Mouse (Mus musculus) lung, postnatal 25 days (tissue): Measurements from ENCODE around the gene Ano6.

Experiments
- DNase-seq: peaks from one replicate; pipeline ENCODE4 v3.0.0; 2022; ENCODE audit warnings: low spot score

Ano6 gene

DNA sequence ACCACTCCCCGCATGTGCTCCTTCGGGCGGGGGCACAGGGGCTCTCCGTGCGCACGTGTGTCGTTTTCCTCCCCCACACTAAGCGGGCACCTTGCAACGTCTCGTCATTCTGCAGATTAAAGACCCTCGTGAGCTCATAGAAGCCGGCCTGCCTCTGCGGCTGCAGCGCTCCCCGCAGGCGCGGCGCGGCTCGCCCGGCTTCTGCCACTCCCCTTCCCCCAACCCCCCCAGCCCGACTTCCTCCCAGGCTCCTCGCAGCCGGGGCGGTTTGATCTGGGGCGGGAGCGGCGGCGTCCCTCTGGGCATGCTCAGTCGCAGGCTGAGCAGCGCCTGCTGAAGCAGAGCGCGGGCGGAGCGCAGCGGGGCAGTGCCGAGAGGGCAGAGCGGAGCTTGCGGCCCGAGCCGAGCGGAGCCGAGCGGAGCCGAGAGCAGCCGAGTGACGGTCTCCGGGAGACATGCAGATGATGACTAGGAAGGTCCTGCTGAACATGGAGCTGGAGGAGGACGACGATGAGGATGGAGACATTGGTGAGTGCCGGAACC, at the start of gene Ano6:
Gene Ano6 (plus strand): TSS at position 315 of the 543 bp plus-strand sequence.
- peak; percentile 95 for DNase-seq

DNA sequence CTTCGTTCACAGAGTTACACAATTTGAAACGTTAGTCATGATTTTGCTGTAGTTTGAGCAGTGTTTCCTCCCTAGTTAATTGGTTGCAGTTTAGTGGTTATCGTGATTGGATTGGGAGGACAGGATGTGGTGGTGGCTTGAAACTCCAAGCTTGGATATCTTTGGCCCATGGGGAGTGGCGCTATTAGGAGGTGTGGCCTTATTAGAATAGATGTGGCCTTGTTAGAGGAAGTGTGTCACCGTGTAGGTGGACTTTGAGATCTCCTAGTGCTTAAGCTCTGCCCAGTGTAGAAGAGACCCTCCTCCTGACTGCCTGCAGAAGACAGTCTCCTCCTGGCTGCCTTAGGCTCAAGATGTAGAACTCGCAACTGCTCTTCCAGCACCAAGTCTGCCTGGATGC, 47.7 kb upstream of the Ano6 start:
- DNase-seq: no peak

DNA sequence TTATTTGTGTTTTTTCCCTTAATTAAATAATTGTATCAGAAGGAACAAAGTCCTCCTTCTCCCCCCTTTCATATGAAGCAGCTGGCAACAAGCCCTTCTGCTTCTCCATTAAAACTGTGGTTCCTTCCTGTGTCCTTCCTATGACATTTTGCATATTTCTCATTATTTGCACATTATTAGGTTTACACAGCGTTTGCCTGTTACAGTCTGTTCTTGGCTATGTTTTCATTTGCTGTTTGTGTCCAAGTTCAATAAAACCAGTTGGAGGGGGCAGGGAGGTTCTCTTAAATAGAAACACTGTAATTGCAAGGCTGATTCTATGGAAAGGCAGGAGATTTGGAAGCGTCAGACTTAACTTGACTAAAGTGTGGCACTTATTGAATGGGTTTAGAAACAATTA, 46.8 kb upstream of the Ano6 start:
- DNase-seq: no peak

DNA sequence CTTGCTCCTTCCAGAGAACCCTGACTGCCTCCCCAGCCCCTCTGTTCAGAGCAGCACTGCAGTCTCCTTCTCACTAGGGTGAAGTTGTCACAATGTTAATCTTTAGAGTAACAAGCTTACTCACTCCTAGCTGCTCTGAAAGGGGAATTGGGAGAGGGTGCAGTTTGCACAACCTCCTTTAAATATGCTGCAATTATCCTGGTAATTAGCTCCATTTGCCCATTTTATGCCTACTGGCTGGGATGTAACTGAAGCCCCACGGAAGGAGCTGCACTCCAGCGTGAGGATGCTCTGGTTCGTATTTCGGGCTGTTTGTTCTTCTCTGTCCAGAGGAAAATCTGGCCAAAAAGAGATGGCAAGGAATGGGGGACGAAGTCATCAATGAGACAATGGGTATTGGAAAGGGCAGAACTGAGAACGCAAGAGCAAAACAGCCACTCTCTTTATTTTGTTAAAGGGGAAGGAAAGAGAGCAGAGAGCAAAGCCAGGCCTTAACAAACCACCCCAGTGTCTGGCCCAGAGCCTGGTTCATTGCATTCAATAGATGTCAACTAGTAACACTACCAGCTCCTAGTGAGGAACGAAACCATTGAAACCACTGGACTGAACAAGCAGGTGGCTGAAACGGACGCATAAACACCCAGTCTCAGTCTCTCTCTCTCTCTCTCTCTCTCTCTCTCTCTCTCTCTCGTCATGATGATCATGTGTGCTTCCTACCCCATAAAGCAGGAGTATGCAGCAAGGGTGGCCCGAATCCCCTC, 45.1 kb upstream of the Ano6 start:
- DNase-seq: no peak

DNA sequence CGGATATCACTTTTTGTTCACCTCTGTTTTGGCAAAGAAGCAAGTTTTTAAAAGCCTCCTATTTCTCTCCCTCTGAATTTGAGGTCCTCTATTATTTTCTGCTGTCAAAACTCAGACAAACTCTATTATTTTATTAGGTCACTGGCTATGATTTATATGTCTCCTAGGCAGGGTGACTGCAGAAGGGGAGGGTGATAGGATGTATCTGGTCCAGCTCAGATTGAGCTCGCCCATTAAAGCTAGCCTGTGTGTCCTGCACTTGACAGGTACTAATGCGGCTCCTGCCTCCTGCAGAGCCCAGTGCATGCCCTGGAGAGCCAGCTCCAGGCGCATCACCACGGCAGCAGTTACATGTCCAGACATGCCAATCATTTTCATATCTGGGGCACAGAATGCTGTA, 44.1 kb upstream of the Ano6 start:
- DNase-seq: no peak

DNA sequence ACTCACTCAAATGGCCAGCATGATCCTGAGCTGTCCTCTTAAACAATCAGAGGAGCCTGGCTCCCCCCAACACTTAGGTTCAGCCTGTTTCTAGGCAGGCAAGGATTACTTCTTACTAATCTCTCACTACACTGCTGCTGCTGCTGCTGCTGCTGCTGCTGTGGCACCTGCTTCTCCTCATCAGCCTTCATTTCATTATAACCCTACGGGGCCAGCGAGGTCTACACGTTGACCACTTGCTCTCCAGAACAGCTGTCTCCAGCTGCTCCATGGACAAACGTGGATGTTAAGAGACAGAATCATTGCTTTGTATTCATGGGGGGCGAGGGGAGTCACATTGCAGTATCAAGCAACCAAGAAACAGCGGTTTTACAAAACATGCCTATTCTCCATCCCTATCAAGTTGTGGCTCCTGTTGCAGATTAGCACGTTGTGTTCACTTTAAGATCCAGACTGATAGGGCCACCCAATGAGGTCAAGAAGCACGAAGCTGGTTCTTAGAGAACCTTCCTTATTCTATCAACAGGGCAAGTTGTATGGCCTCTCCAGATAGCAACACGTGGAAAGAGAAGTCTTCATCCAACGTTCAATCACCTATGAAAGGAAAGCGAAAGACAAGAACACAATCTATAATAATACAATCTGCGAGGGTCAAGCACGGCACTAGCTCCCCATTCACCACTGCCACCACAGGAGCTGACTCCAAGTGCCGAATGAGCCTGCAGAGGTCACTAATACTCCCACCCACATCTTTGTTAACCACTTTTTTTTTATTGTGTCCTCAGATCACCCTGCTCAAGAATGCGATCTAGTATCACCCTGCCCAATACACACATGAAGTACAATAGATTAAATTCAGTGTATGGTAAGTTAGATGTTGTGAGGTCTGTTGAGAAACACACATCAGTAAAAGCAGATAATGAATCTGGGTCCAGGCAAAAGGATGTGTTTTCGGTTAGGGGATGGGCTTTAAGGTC, 43.4 kb upstream of the Ano6 start:
- no peak for DNase-seq

DNA sequence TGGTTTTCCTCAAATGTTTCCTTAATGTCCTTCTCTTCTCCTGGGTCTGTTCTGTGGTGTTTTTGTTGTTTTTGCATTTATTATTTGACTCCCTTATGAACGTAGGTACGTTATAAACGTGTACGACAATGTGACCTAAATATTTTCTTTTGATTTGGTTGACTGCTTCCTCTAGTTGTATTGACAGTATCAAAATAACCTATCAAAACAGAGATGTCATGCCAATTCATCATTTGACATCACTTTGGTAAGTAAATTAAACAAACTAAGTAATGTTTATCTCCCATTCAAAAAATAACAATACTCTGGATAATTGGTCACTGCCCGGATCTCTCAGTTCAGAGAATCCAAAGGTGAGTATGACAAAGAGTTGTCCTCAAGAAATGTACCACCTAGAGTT, 41.4 kb upstream of the Ano6 start:
- DNase-seq: no peak

DNA sequence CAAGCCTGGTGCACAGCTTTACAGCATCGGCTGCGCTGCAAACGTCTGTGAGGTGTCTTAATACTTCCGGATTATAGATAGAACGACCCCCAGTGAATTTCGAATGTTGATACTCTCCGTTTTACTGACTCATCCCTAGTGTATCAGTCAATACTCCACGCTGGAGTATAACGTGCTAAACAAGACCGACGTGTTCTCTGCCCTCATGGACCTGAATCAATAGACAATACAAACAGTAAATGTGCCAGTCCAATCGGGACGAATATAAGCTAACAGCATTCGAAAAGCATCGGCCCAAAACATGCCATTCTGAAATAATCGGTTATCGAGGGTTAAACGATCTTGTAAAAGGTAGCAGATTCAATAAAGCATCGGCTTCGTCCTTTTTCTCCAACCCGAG, 40.6 kb upstream of the Ano6 start:
- DNase-seq: no peak

DNA sequence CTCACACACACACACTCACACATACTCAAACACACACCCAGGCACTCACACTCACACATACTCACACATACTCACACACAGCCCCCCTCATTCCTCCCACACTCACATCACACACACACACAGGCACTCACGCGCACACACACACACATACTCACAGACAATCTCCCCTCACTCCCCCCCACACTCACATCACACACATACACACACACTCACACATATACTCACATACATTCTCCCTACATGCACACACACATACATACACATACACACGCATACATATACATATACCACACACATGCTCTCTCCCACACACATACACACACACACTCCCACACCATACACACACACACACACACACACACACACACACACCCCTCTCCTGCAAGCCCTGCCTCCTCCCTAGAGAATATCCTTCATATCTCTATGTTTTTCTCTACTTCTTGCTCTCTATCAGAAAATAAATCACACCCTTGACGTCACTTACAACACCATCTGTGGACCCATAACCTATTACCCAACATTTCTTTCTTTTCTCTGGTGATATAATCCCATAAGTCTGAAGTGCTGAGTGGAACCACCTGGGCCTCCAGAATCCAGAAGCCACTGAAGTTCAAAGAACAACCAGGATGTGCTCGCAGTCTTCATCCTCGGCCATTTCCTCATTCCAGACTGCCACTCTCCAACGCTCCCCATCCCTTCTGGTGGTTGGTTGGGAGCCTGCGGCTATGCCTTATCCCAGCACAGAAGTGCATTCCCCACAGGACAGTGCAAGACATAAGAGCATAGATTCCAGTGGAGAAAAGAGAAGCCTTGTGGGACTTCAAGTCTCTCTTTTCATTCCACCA, 38.6 kb upstream of the Ano6 start:
- no peak for DNase-seq

DNA sequence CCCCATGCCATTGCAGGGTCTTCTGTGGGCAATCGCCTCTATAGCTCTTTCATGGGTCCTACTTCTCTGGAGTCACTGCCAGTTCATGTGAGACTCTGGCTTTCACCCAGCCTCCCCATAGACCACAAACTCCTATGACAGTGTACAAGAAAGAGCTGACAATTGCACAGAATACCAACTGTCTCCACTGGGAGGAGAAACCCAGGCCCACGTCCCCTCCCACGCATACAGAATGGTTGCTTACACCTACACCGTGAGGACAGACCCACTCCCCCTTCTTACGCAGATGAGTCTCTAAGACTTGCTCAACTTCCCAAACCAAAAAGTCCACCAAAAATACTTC, 38.0 kb upstream of the Ano6 start:
- DNase-seq: no peak

DNA sequence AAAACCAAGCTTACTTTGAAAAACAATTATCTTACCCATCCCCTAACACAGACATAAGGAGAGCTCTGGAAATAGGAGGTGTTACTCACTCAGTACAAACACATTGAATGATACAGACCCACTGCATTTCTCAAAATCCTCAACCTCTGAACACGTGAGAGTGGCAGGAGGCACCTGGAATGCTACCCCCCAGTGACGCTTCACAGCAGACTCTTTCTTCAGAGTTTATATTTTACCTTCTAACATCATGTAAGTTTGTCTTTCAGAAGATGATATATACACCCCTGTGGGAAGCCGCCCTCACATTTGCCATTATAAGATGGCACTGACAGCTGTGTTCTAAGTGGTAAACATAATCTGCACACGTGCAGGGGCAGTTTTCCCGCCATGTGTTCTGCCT, 37.6 kb upstream of the Ano6 start:
- no peak for DNase-seq

DNA sequence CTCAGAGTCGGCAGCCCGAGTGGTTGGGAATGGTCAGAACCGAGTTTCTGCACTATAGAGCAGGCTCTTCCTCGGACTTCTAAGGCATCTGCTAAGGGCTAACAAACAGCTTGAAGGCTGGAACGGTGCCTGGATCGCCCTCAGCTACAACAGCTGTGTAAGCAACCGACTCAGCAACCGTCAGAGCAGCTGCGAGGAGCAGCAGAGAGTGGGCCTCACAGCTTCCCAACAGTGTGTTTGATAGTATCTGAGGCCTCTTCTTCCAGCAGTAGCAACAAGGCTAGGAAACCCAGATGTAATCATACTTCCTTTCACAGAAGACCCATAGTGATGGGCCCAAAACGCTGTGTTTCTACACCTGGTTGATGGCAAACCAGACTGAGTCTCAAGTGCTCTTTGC, 33.5 kb upstream of the Ano6 start:
- peak; percentile 64 for DNase-seq

DNA sequence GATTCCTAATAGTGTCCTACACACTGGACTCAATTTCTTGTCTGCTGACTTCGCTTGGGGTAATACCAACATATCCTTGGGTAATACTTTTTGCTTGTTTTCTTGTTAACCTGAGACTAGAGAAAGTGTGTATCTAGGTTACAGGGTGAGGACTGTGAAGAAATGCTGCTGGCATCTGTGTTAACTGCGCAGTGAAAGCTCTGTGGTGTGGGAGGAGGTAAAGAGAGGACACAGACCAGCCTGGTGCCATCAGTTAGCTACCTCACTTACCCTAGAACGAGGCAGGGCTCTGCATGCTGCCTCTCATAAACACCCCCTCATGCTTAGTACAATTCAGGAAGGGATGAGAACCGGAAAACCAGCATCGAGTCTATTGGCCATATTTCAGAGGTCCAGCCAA, 32.6 kb upstream of the Ano6 start:
- DNase-seq: no peak

DNA sequence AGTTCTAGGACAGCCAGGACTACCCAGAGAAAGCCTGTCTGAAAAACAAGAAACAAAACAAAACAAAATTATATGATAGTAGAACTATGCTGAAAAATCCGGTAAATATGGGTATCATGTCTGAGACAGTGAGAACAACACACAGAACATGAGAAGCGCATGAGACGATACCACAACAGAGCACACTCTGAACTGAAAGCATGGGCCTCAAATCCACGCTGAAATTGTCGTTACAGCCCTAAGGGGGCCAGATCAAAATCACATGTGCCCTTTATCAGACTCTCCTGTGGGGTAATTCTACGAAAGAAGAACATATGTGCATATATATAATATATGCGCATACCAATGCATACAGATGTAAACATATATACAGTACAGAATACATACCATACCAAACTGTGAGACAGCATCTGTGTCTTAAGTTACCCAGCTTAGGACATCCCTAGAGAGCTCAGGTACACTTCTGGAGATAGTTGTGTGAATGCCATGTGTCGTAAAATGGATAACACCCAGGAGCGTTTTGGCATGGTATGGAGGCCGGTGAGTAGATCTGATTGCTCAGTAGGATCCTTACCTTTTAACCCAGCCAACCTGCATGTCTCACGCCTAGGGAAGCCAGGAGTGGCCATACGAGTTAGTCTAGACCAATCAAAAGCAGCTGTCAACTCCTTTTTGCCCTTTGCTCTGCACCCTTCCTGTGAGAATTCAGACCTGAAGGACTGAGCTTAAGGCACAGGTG, 31.8 kb upstream of the Ano6 start:
- no peak for DNase-seq

DNA sequence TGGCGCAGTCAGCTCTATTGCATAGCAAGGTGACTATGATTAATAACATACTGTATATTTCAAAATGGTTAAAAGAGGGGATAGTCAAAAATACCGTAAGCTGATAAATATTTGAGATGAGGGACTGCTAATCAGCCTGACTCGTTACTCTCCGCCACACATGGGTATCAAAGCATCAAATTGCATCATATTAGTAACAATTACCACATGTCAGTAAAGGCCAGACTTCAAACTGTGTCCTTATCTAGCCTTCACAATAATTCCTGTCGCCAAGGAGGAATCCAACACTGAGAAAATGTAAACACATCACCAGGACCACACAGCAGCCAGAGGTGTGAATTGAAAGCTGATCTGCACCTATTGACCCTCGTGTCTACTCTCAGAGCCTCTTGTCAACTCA, 30.8 kb upstream of the Ano6 start:
- DNase-seq: no peak

DNA sequence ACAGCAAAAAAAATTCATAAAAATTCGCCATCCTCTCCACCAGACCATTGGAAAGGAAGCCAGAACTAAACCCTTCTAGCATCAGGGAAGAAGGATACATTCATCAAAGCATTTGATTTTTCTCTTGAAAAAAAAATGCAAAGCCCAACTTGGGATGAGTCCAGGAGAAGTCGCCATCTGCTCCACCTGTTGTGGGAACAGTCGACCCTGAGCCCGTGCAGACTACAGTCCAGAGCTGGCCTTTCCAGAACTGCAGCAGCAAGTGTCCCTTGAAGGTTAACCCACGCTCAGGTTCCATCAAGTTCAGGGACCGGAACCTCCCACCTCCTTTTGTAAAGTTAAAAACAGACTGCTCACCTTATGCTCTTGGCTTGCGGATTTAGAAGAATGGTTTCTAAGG, 29.2 kb upstream of the Ano6 start:
- no peak for DNase-seq

DNA sequence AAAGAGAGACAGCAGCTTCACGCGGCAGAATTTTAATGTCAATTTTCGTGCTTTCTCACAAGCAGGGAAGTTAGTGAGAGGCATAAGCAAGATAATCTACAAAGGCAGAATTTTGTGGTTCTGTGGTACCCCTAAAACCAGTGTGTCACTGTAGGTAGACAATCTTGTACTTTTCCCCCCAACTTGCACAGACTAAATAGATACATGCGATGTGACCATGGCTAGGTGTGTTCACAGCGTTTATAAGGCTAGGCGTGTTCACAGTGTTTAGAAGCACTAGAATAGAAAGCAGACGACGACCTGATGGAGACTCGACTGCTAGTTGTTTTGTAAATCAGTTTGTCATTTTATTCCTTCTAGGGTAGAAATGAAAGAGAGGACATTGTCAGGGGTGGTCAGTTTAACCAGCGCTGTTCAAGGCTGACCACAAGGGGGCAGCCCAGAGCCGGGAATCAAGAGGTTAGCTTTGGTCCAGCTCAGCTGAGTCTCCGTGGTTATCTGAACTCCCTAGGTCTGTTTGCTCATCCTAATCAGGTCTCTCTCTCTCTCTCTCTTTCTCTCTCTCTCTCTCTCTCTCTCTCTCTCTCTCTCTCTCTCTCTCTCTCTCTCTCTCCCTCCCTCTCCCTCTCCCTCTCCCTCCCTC, 27.9 kb upstream of the Ano6 start:
- DNase-seq: peak; percentile 60

DNA sequence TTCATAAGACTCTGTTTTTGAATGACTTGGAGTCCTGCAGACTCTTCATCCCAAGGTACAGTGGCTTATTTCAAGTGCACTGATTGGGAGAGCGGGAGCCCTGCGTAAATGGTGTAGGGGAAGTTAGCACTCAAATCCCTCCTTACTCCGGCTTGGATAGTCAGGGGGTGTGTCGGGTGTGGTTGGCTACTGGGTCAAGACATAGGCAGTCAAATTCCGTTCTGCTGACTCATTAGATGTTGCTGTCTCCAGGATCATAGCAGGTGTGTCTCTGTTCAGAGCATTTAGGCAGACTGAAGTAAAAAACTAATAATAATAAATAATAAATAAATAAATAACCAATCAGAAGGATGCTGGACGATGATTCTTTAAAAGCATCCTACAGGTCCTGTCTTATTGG, 27.2 kb upstream of the Ano6 start:
- no peak for DNase-seq

DNA sequence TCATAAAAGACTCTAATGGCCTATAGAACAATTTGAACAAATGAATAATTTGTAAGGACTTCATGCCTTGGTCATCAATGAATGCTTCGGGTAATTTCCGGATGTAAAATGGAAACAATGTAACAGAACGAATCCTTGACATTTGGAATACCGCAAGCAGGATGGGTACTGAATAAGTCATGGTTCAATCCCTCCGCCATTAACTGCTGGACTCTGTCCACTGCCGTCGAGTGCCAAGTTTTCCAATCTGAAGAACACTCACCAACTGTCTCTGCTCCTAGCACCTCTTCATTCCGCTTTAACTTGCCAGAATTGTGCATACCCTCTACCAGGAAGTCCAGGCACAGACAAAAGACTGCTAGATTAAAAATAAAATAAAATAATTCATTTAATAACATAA, 25.4 kb upstream of the Ano6 start:
- no peak for DNase-seq

DNA sequence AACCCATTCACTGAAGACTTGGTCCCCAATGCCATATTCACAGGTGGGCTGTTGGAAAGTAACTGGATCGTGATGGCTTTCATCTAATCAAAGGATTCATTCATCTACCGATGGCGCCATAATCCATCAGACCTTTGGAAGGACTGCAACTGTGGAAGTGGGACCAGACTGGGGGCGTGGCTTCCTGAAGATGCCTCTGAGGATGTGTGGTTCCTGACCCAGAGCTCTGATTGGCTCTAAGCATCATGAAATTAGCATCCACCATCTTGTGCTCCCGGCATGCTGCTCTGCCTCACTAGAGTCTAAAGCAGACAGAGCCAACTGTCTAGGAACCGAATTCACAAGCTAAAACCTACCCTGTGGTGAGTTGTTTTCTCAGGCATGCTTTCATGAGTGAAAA, 24.7 kb upstream of the Ano6 start:
- DNase-seq: no peak

DNA sequence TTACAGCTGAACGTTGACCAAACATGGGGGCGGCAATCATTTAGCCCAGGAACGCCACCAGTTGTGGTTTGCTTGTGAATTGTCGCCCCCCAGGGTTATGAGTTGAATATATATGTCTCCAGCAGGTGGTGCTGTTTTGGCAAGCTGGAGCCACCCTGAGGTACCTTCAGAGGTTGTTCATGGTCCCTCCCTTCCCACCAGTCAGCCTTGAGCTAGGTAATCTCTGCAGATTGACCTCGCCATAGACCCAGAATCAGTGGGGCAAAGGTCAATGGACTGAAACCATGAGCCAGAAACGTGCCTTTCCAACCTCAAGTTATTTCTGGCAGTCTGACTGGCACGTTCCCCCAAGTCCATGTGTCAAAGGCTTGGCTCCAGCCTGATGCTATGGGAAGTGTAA, 22.8 kb upstream of the Ano6 start:
- DNase-seq: no peak
